Mouse (Mus musculus) lung, embryonic 15.5 days (tissue): ENCODE measurements around the gene Pgghg. TPM values are rescaled to one million over a fixed set of nuclear protein-coding genes. Genes with fewer than 3 reads are reported as not detected.
"Not testable (repeated sequence)": the region's sequence is repeated elsewhere in the genome, so short reads cannot be mapped to it uniquely, and the experiment has no call there.

Experiments
- ATAC-seq: fragments of 200-750 bp; cut with Nextera tagmentation; 2 replicates; pipeline ENCODE4 v1.8.0; 2017; ENCODE audit warnings: moderate number of reproducible peaks, borderline replicate concordance; ENCODE audit not compliant: low FRiP score, low TSS enrichment; ENCODE audit errors: extremely low read depth
- H3K27ac ChIP-seq: fragments of 300-500 bp; sonication (generic); 2 replicates; pipeline ENCODE4 v1.5.1; 2015; ENCODE audit warnings: moderate library complexity, mild to moderate bottlenecking, inconsistent platforms
- H3K27me3 ChIP-seq: fragments of 300-500 bp; sonication (generic); 2 replicates; pipeline ENCODE4 v1.6.1; 2015; ENCODE audit warnings: inconsistent platforms
- H3K36me3 ChIP-seq: fragments of 300-500 bp; sonication (generic); 2 replicates; pipeline ENCODE4 v1.6.1; 2015; ENCODE audit warnings: inconsistent platforms
- H3K4me1 ChIP-seq: fragments of 300-500 bp; sonication (generic); 2 replicates; pipeline ENCODE4 v1.6.1; 2015; ENCODE audit warnings: inconsistent platforms
- H3K4me2 ChIP-seq: fragments of 300-500 bp; sonication (generic); 2 replicates; pipeline ENCODE4 v1.6.1; 2015; ENCODE audit warnings: inconsistent platforms, mild to moderate bottlenecking, moderate library complexity
- H3K4me3 ChIP-seq: fragments of 300-500 bp; sonication (generic); 2 replicates; pipeline ENCODE4 v1.5.1; 2015; ENCODE audit warnings: mild to moderate bottlenecking, inconsistent platforms
- H3K9ac ChIP-seq: fragments of 300-500 bp; sonication (generic); 2 replicates; pipeline ENCODE4 v1.6.1; 2015; ENCODE audit warnings: inconsistent platforms
- H3K9me3 ChIP-seq: fragments of 300-500 bp; sonication (generic); 2 replicates; pipeline ENCODE4 v1.6.1; 2016; ENCODE audit warnings: inconsistent platforms
- WGBS: fragments of 180-500 bp; shearing (Covaris S2); methylation state at CpG from one replicate; pipeline ENCODE4 v1.1.7; 2015; 5-methylcytosine and 5-hydroxymethylcytosine counted together
- polyA plus RNA-seq: library from polyadenylated mRNA; unstranded; fragments of >200 nt; fragmentation: Nextera tagmentation; extraction: Ambion mirVana; gene quantifications from 2 replicates; pipeline ENCODE4 v1.2.1, GENCODE M21; 2015

Gene Pgghg
- polyA plus RNA-seq, 1 experiment from 2014 or later = 21.0 TPM

- H3K27me3 ChIP-seq = no peaks in the 10 kb centered on the region
- H3K27ac ChIP-seq = no peak overlapping the region
These were observed 34.3 kb downstream of the Pgghg start for GRCm38 (mm10) chr7:140975465-140975864.

DNA sequence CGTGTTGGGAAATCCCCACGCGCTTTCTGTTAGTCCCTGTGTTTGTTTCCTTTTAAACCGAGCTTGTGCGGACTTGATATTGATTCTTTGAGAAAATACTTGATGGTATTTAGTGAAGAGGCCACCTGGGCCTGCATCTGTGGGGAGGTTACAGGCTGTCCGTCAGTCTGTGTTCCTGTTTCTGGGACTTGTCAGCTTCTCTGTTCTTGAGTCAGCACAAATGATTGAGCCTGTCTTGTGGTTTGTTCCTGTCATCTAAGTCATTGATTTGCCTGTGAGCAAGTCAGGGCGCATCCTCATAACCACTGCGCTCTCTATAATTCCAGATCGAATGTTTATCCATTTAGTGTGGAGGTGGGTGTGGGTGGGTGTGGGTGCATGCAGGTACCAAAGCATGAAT is 35.5 kb downstream of the Pgghg start:
- not testable (repeated sequence) for H3K4me3 ChIP-seq, H3K4me1 ChIP-seq, H3K9ac ChIP-seq, H3K27me3 ChIP-seq, H3K36me3 ChIP-seq, H3K4me2 ChIP-seq, ATAC-seq, H3K27ac ChIP-seq, H3K9me3 ChIP-seq
- 88% methylated on average over 9 of the region's 9 CpGs for WGBS

More at GRCm38 (mm10) chr7:140975465-140975864, 34.3 kb downstream of the Pgghg start:
- Histone ChIP-seq H3K9ac (no peak overlapping the region), H3K4me1 (peaks cover 20% of the 10 kb centered on the region), H3K4me3 (no peak overlapping the region), H3K9me3 (no peaks in the 10 kb centered on the region), H3K36me3 (no peaks in the 10 kb centered on the region), H3K4me2 (no peak overlapping the region)
- 33% methylated on average over 3 of the region's 3 CpGs for WGBS
- ATAC-seq = no peak

- no peaks in the 10 kb centered on the region for H3K36me3 ChIP-seq
These were observed 40.5 kb downstream of the Pgghg start for GRCm38 (mm10) chr7:140981704-140982103.

GRCm38 (mm10) chr7:140982971-140983370 is 41.8 kb downstream of the Pgghg start:
- 81% methylated on average over 7 of the region's 7 CpGs for WGBS

More at GRCm38 (mm10) chr7:140981704-140982103, 40.5 kb downstream of the Pgghg start:
- H3K9ac ChIP-seq = no peak overlapping the region
- ATAC-seq = no peak
- no peaks in the 10 kb centered on the region for H3K4me1 ChIP-seq
- no peak overlapping the region for H3K4me3 ChIP-seq
- H3K27ac ChIP-seq = no peak overlapping the region
- H3K9me3 ChIP-seq = no peaks in the 10 kb centered on the region
- WGBS = 87% methylated on average over 8 of the region's 8 CpGs
- H3K4me2 ChIP-seq = no peak overlapping the region
- no peaks in the 10 kb centered on the region for H3K27me3 ChIP-seq

GRCm38 (mm10) chr7:140987182-140988138 is 46.3 kb downstream of the Pgghg start:
- H3K4me3 ChIP-seq = no peak overlapping the region
- H3K4me2 ChIP-seq = no peak overlapping the region
- H3K36me3 ChIP-seq = no peaks in the 10 kb centered on the region
- H3K27me3 ChIP-seq = no peaks in the 10 kb centered on the region
- H3K9me3 ChIP-seq = no peaks in the 10 kb centered on the region
- no peak for ATAC-seq
- no peak overlapping the region for H3K9ac ChIP-seq
- H3K27ac ChIP-seq = no peak overlapping the region
- peaks cover 6% of the 10 kb centered on the region; the same call in 1 of the 2 replicates for H3K4me1 ChIP-seq
- 78% methylated on average over 17 of the region's 17 CpGs for WGBS

More at GRCm38 (mm10) chr7:140982971-140983370, 41.8 kb downstream of the Pgghg start:
- no peaks in the 10 kb centered on the region for H3K9me3 ChIP-seq
- H3K4me1 ChIP-seq = no peaks in the 10 kb centered on the region
- H3K36me3 ChIP-seq = no peaks in the 10 kb centered on the region
- ATAC-seq = no peak
- no peak overlapping the region for H3K9ac ChIP-seq
- no peak overlapping the region for H3K27ac ChIP-seq
- no peak overlapping the region for H3K4me2 ChIP-seq
- H3K27me3 ChIP-seq = no peaks in the 10 kb centered on the region
- no peak overlapping the region for H3K4me3 ChIP-seq

GRCm38 (mm10) chr7:140989022-140989421 is 47.8 kb downstream of the Pgghg start:
- Histone ChIP-seq H3K4me1 (peaks cover 6% of the 10 kb centered on the region; the same call in 1 of the 2 replicates), H3K9ac (no peak overlapping the region), H3K4me3 (no peak overlapping the region), H3K4me2 (no peak overlapping the region), H3K27ac (no peak overlapping the region), H3K36me3 (no peaks in the 10 kb centered on the region), H3K27me3 (no peaks in the 10 kb centered on the region), H3K9me3 (no peaks in the 10 kb centered on the region)
- no peak for ATAC-seq
- WGBS = 53% methylated on average over 4 of the region's 4 CpGs

DNA sequence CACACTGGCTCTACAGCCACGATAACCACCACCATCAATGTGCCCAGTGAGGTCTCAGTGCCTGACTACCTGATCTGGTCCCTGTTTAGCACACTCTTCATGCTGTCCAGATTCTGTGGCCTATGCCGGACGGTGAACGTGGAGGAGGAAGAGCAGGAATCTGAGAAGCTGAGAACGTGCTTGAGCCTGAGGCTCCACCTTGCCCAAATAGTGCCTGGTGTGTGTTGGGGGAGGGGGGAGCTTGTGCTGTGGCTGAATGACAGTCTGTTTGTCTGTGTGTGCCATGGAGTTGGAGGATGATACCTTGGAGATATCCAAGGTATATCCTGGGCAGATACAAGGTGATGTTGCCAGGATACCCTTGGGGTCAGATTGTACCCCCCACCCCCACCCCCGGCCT is 49.0 kb downstream of the Pgghg start:
- H3K9me3 ChIP-seq = no peaks in the 10 kb centered on the region
- H3K4me2 ChIP-seq = no peak overlapping the region
- H3K4me3 ChIP-seq = no peak overlapping the region
- H3K4me1 ChIP-seq = peaks cover 6% of the 10 kb centered on the region; the same call in 1 of the 2 replicates
- WGBS = 46% methylated on average over 6 of the region's 6 CpGs
- H3K9ac ChIP-seq = no peak overlapping the region
- no peaks in the 10 kb centered on the region for H3K36me3 ChIP-seq
- H3K27ac ChIP-seq = no peak overlapping the region
- H3K27me3 ChIP-seq = no peaks in the 10 kb centered on the region
- no peak for ATAC-seq

DNA sequence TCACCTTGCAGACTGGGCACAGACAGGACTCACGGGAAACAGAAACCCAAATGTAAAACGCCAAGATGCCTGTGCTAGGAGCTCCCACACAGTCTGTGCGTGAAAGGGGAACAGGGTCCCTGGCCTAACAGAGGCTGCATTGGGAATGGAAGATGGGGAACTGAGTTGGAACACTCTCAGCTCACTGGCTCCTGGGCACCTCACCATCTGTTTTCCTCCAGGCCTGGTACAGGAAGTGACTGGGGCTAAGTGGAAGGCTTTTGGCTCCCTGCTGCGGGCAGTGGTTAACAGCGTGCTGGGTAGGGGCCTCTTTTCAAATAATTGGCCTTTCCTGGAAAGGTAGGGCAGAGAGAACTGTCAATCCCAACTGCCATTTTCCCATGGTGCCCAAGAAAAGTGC is 49.4 kb downstream of the Pgghg start:
- Histone ChIP-seq H3K9ac (no peak overlapping the region), H3K4me3 (no peak overlapping the region), H3K9me3 (no peaks in the 10 kb centered on the region), H3K4me2 (no peak overlapping the region), H3K27me3 (no peaks in the 10 kb centered on the region), H3K4me1 (peaks cover 6% of the 10 kb centered on the region; the same call in 1 of the 2 replicates), H3K36me3 (no peaks in the 10 kb centered on the region), H3K27ac (no peak overlapping the region)
- no peak for ATAC-seq
- WGBS = 46% methylated on average over 5 of the region's 5 CpGs

DNA sequence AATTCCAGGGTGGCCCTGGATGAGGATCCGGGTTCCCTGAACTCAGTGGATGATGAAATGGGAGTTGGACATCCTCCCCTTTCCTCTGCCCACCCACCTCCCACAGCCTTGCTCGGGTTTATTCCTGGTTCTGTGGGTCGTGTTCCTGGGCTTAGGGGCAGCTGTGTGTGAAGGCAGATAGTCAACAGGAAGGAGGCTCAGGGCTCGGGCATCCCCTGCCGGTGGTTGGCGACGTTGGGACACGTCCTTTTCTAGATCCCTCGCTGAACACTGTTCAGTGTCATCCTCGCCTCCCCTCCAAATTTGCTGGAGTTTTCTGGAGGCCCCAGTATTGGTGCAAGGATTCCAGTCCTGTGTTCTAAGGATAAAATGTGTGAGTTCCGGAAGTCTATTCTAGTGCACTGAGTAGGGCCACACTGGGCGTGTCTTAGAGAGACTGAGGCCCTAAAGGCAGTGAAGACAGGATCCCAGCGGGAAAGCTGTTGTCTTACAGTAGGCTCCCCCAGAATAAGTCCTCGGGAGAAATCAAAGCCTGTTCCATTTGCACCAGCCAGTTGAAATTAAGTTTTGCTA is 50.0 kb downstream of the Pgghg start:
- Histone ChIP-seq H3K9ac (no peak overlapping the region), H3K4me1 (peaks cover 6% of the 10 kb centered on the region; the same call in 1 of the 2 replicates), H3K36me3 (no peaks in the 10 kb centered on the region), H3K27me3 (no peaks in the 10 kb centered on the region), H3K9me3 (no peaks in the 10 kb centered on the region), H3K27ac (no peak overlapping the region), H3K4me3 (no peak overlapping the region), H3K4me2 (no peak overlapping the region)
- WGBS = 79% methylated on average over 14 of the region's 14 CpGs
- no peak for ATAC-seq

Other genes with a start within 250 kb of the Pgghg start
- gene Olfr541, start 244.1 kb upstream of the Pgghg start, polyA plus RNA-seq = not detected in 2 replicates
- gene Cyp2e1, start 177.7 kb upstream of the Pgghg start, polyA plus RNA-seq = 0.10 and 0.19 TPM in 2 replicates
- 0.14 TPM in 1 of 2 replicates, not detected in the other for gene Syce1, start 153.5 kb upstream of the Pgghg start, polyA plus RNA-seq
- gene Zfp941, start 119.2 kb upstream of the Pgghg start, polyA plus RNA-seq = 0.52 and 0.59 TPM in 2 replicates
- 4.4 and 5.1 TPM in 2 replicates for gene Urah, start 106.4 kb upstream of the Pgghg start, polyA plus RNA-seq
- not detected in 2 replicates for gene Scgb1c1, start 95.8 kb upstream of the Pgghg start, polyA plus RNA-seq
- gene Odf3, start 93.6 kb upstream of the Pgghg start, polyA plus RNA-seq = not detected in 2 replicates
- not detected in 2 replicates for gene Gm45785, start 85.1 kb upstream of the Pgghg start, polyA plus RNA-seq
- gene Ric8a, start 84.4 kb upstream of the Pgghg start, polyA plus RNA-seq = 58.2 and 58.8 TPM in 2 replicates
- gene Bet1l, start 83.8 kb upstream of the Pgghg start, polyA plus RNA-seq = 35.1 and 41.0 TPM in 2 replicates
- 243 and 252 TPM in 2 replicates for gene Psmd13, start 59.4 kb upstream of the Pgghg start, polyA plus RNA-seq
- gene Sirt3, start 59.1 kb upstream of the Pgghg start, polyA plus RNA-seq = 22.8 and 22.9 TPM in 2 replicates
- 6.2 and 8.5 TPM in 2 replicates for gene Cox8b, start 40.9 kb upstream of the Pgghg start, polyA plus RNA-seq
- gene Nlrp6, start 20.5 kb upstream of the Pgghg start, polyA plus RNA-seq = 0.26 and 0.72 TPM in 2 replicates
- 2.8 and 4.0 TPM in 2 replicates for gene Ifitm5, start 8.9 kb downstream of the Pgghg start, polyA plus RNA-seq
- gene Gm45717, start 14.5 kb downstream of the Pgghg start, polyA plus RNA-seq = not detected in 2 replicates
- 925 and 963 TPM in 2 replicates for gene Ifitm2, start 14.6 kb downstream of the Pgghg start, polyA plus RNA-seq
- gene Ifitm1, start 25.8 kb downstream of the Pgghg start, polyA plus RNA-seq = 47.1 and 54.5 TPM in 2 replicates
- 238 and 246 TPM in 2 replicates for gene Ifitm3, start 69.4 kb downstream of the Pgghg start, polyA plus RNA-seq
- gene Ifitm6, start 76.5 kb downstream of the Pgghg start, polyA plus RNA-seq = 1.4 and 1.6 TPM in 2 replicates
- gene Gm17387, start 87.7 kb downstream of the Pgghg start, polyA plus RNA-seq = not detected in 2 replicates
- 5.3 and 5.8 TPM in 2 replicates for gene B4galnt4, start 119.7 kb downstream of the Pgghg start, polyA plus RNA-seq
- 14.6 and 15.2 TPM in 2 replicates for gene Pkp3, start 136.8 kb downstream of the Pgghg start, polyA plus RNA-seq
- 12.8 and 15.1 TPM in 2 replicates for gene Sigirr, start 159.2 kb downstream of the Pgghg start, polyA plus RNA-seq
- gene Ano9, start 176.4 kb downstream of the Pgghg start, polyA plus RNA-seq = 6.4 and 6.5 TPM in 2 replicates
- 70.1 and 70.6 TPM in 2 replicates for gene Ptdss2, start 181.0 kb downstream of the Pgghg start, polyA plus RNA-seq
- 143 and 152 TPM in 2 replicates for gene Rnh1, start 231.5 kb downstream of the Pgghg start, polyA plus RNA-seq